Mouse (Mus musculus) ES-E14 (cell line): ENCODE measurements around the gene Syde2.

ENCODE experiments used
- CHD2 ChIP-seq: IDR thresholded peaks from 2 replicates; pipeline ENCODE4 v1.6.1; 2014; ENCODE audit warnings: mild to moderate bottlenecking, low read depth, low read length, inconsistent platforms
- HCFC1 ChIP-seq: IDR thresholded peaks from 2 replicates; pipeline ENCODE4 v1.6.1; 2012; ENCODE audit warnings: low read length, inconsistent platforms, borderline replicate concordance; ENCODE audit not compliant: insufficient read depth
- MAFK ChIP-seq: IDR thresholded peaks from 2 replicates; pipeline ENCODE4 v1.6.1; 2014; ENCODE audit warnings: mild to moderate bottlenecking, low read depth, low read length, inconsistent platforms; ENCODE audit not compliant: insufficient read depth
- ZC3H11A ChIP-seq: IDR thresholded peaks from 2 replicates; pipeline ENCODE4 v1.6.1; 2012; ENCODE audit warnings: low read depth, mild to moderate bottlenecking, inconsistent platforms, low read length, borderline replicate concordance
- ZNF384 ChIP-seq: IDR thresholded peaks from 2 replicates; pipeline ENCODE4 v1.6.1; 2012; ENCODE audit warnings: low read depth, low read length, inconsistent platforms

DNA sequence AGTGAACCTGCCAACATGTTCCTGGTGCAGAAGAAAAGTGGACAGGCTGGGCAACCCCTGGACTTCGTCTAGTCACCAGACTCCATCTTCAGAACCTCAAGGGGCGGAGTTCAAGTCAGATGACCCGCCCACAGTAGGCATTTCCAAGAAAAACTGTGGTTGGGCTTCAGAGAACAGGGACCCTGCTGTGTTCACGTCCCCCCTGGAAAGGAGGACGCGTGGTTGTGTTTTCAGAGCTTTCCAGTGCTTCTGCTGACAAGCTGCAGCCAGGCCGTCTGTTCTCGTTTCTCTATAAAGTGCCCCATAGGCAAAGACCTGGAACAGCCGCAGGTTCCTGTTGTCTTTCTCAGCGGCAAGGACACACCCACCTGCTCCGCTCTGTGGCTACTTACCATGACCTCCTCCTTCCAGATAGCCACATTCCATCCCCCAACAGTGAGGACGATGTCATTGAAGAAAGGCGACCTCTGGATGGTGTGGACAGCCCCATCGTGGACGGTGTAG is 60.1 kb downstream of the Syde2 start:
- TF ChIP-seq MAFK (no peak), ZNF384 (no peak), HCFC1 (no peak), ZC3H11A (no peak), CHD2 (no peak)
